Mouse (Mus musculus) CH12F3 (cell line): ENCODE data around the gene Gdf7.

ENCODE experiments used
- in situ Hi-C: fragments of 300-500 bp; cut with MboI; formaldehyde crosslinking; loops from 2 replicates; pipeline ENCODE4 v1.14.3; 2020; ENCODE audit warnings: low sequenced_read_pairs

Gdf7 gene

DNA sequence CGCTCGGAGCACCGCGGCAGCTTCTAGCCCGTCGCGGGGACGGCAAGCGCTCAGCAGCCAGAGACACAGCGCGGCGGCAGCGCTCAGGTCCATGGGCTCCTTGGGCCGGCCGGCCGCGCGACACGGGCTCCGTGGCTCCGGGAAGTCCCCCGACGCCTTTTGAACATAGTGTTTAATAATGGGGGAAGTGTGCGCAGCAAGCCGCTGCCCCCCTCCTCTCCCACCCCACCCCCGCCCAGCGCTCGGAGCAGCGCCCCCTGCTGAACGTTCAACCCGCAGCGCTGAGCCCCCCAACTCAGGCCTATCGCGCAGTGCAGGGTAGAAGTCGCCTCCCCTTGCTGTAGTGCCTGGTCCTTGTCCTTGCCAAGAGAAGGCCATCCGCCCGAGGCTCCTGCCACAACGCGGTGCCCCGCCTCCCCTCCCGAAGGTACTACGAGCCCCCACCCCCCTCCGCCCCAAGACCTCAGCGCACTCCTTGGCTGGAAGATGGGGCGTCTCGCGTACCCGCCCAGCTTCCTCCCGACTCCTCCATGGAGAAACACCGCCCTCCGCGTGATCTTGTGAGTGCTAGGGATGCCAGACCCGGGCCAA lies at the start of gene Gdf7:
Gene Gdf7 (minus strand): TSS at position 114 of the 591 bp plus-strand sequence.
- in situ Hi-C loops, result loop anchor here (10.0 kb wide), 1 partner anchor 247 kb away; no protein-coding TSS in a partner anchor

- in situ Hi-C loops, result no loop called here
Observed at GRCm38 (mm10) chr12:8351025-8351903, 49.5 kb upstream of the Gdf7 start.

DNA sequence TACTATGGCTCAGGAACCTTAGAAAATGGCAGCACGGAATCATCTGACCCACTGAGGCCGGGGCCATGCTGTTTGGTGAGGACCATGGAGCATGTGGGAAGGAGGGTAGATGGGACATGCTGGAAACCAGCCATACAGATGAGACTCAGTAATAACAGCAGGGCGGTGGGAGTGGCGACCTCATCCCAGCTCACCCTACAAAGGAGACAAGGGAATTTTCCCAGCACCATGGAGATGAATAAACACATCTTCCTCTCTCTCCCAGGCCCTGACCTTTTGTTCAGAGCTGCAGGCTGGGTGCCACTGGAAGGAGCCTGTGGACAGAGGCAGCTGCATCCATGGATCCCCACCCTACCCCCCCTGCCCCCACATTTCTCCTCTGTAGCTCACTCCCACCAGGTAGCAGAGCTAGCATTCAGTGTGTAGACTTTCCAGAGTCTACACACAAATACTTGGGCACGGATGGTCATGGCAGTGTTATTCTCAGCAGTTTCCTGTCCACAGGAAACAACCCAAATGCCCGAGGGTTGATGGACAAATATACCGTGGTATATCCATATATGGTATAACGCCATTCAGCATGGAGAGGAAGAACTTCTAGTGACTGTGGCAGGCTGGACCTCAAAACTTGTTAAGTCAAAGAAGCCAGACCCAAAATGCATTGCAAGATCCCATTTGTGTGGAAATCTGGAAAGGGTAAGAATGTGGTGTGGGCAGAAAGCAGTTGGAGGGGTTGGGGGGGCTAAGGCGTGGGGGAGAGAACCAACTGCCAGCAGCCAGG lies 47.2 kb upstream of the Gdf7 start:
- in situ Hi-C loops, result loop anchor here (25.0 kb wide), 1 partner anchor 663 kb away; no protein-coding TSS in a partner anchor

GRCm38 (mm10) chr12:8347746-8348462 lies 46.1 kb upstream of the Gdf7 start:
- in situ Hi-C loops, result loop anchor here (25.0 kb wide), 1 partner anchor 664 kb away; no protein-coding TSS in a partner anchor

DNA sequence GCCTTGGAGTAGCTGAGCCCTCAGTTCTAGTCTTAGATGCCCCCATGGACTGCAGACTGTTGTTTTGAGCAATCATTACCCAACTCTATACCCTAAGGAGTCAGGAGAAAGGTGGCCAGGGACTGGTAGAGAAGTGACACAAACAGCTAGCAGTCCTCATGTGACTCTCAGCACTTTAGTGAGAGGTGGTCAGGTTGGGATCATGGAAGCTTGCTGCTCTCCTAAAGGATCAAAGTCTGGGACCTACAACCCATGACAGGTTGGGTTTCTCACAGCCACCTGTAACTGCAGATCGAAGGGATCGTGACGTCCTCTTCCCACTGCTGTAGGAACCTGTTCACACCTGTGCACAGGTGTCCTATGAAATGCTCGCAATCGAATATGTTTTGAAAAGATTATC lies 43.8 kb upstream of the Gdf7 start:
- in situ Hi-C loops, result loop anchor here (25.0 kb wide), 1 partner anchor 667 kb away; no protein-coding TSS in a partner anchor

GRCm38 (mm10) chr12:8344897-8345296 lies 43.1 kb upstream of the Gdf7 start:
- in situ Hi-C loops, result loop anchor here (25.0 kb wide), 1 partner anchor 667 kb away; no protein-coding TSS in a partner anchor

DNA sequence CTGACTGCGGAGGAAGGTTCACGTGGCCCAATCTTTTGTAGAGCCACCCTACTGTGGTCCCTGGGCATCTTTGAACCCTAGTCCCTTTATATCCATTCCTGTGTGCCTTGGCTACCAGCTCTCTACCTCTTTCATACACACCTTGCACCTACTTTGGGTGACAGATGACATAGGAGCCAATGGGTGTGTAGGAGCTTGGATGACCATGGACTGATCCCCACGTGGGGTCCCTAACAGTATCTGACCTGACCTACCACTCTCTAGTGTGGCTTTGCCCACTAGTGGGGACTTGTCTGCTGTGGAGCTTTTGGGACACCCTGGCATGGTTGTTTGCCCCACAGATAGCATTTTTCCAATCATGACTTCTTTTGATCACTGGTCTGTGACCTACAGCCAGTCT lies 41.6 kb upstream of the Gdf7 start:
- in situ Hi-C loops, result loop anchor here (25.0 kb wide), 1 partner anchor 669 kb away; no protein-coding TSS in a partner anchor

DNA sequence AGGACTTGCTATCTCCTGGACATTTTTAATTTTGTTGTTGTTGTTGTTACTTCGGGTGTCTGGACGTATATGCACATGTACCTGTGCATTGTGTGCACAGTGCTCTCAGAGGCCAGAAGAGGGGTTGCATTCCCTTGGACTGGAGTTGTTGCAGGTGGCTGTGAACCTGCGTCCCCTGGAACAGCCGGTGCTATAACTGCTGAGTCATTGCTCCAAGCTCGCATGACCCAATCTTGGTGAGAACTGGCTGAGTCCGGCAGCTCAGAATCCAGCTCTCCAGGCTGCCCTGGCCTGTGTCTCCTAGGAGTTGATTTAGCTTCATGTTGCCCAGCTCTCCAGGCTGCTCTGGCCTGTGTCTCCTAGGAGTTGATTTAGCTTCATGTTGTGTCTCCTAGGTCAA lies 39.3 kb upstream of the Gdf7 start:
- in situ Hi-C loops, result loop anchor here (25.0 kb wide), 1 partner anchor 671 kb away; no protein-coding TSS in a partner anchor

- in situ Hi-C loops, result loop anchor here (25.0 kb wide), 1 partner anchor 673 kb away; no protein-coding TSS in a partner anchor
Observed at GRCm38 (mm10) chr12:8339591-8340319, 38.0 kb upstream of the Gdf7 start.

DNA sequence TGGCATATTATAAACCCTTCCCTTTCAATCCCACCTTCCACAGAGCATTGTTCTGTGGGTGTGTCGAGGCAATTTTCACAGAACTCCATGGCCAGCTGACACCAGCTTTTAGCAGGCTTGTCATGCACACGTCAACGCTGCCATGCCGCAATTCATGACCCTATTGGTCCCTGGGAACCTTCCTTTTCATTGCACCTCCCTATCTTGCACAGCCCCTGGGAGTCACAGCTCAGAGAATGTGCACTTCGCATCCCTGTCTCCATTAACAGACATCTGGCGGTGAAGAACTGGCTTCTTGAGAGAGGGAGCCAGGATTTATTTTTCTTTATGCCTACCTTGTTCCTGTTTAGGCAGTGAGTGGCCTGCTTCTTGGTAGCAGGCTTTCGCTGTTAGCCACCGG lies 37.2 kb upstream of the Gdf7 start:
- in situ Hi-C loops, result loop anchor here (25.0 kb wide), 1 partner anchor 673 kb away; no protein-coding TSS in a partner anchor

DNA sequence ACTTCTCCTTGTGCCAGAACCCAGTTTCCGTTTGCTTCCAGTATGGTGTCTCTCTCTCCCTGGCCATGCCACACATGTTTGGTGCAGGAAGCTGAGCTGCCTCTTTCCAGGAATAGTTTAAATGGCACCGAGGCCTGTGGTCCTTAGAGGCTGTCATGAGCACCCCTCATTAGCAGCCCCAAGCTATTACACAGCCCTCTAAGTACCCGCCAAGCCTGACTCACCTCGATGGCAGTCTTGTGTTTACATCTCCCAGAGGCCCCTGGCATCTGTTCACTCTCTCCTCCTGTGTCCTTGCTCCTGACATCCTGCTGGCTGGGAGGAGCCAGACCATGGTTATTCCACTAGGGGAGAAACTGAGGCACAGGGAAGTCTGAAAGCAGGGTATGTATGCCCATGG lies 36.7 kb upstream of the Gdf7 start:
- in situ Hi-C loops, result loop anchor here (25.0 kb wide), 1 partner anchor 674 kb away; no protein-coding TSS in a partner anchor

- in situ Hi-C loops, result loop anchor here (25.0 kb wide), 1 partner anchor 675 kb away; no protein-coding TSS in a partner anchor
Observed at GRCm38 (mm10) chr12:8337286-8338060, 35.7 kb upstream of the Gdf7 start.

- in situ Hi-C loops, result loop anchor here (25.0 kb wide), 1 partner anchor 676 kb away; no protein-coding TSS in a partner anchor
Observed at GRCm38 (mm10) chr12:8336601-8337285, 35.0 kb upstream of the Gdf7 start.

DNA sequence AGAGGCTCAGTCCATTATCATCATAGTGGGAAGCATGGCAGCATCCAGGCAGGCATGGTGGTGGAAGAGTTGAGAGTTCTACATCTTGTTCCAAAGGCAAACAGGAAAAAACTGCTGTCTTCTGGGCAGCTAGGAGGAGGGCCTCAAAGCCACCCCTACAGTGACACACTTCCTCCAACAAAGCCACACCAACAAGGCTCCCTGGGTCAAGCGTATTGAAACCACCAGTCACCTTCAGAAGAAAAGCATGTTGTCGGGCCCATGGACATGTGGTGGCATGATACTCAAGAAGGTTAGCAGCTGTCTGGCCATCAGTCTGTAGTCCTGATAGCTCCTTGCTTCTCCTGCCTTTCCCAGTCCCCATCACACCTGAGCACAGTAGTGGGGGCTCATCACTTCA lies 33.7 kb upstream of the Gdf7 start:
- in situ Hi-C loops, result loop anchor here (25.0 kb wide), 1 partner anchor 677 kb away; no protein-coding TSS in a partner anchor

- in situ Hi-C loops, result loop anchor here (25.0 kb wide), 1 partner anchor 678 kb away; no protein-coding TSS in a partner anchor
Observed at GRCm38 (mm10) chr12:8334261-8334660, 32.5 kb upstream of the Gdf7 start.

DNA sequence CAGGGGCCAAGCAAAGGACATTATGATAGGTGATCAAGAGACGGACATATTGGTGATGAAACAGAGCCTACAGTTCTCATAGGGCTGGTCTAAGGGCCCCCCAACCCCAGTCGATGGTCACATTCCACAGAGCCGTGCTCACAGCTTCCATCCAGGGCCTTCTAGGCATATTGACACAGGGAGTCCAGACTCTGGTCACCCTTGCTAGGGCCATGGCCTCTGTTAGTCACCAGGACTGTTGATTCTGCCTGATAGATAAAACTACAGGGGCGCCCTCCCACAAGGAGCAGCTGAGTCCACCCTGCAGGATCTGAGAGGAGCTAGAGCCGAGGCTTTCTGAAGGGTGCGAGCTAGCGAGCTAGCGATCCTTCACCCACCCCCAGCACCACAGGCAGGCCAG lies 31.9 kb upstream of the Gdf7 start:
- in situ Hi-C loops, result loop anchor here (25.0 kb wide), 1 partner anchor 679 kb away; no protein-coding TSS in a partner anchor

DNA sequence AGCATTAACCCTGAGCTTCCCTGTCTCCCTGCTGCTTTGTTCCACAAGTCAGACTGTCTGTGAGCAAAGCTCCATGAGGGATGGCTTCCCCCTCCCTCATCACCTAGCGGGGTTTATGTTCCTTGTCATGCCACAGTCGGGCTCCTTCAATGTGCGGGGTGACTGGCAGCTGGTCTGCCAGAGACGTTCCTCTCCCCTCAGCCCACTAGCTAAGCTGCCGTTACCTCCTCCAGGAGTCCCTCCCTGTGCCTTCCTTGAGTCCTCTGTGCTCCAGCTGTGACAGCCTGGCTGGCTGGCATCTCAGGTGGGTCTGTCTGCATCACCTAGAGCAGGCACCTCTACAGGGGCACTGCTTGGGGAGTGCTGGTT lies 30.4 kb upstream of the Gdf7 start:
- in situ Hi-C loops, result loop anchor here (25.0 kb wide), 1 partner anchor 680 kb away; no protein-coding TSS in a partner anchor
